Mouse (Mus musculus) right cerebral cortex, postnatal 4 days (tissue): Measurements from ENCODE around the gene Svep1.

Source experiments
- DNase-seq: peaks from one replicate; pipeline ENCODE4 v3.0.0-alpha.2; 2022

Gene Svep1

DNA sequence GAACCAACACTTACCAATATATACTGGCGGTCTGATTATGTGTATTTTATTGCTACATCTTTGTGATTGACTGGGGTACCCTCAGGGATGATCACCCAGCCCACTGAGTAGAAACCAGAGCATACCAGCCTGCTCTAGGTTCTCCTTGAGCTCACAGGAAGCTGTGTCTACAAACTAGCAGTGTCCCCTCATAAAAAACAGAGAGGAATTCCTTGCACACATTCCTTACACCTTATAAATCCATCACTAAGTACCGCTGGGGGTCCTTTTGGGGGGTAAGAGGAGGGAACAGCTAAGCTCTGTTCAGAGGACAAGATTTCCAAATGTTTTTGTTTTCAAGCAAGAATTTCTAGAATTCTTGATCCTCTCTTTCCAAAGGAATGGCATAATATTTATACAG is 36.7 kb downstream of the Svep1 start:
- DNase-seq = no peak

DNA sequence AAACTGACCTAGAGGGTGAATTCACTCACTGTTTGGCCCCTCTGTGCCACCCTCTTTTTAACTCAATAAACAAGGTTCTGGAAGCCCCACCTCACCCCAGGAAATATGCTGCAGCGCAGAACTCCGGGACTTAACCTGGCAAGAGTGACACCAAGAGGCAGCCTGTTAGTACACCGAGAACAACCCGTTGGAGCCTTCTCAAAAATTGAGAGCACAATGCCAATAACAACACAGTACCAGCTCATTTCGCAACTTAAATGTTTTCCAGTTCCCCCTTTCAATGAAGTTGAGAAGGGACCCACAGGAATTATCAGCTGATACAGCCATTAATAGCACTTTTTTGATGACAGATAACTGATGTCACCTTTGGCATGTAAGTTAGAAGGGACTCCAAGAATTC is 38.3 kb downstream of the Svep1 start:
- DNase-seq = no peak

DNA sequence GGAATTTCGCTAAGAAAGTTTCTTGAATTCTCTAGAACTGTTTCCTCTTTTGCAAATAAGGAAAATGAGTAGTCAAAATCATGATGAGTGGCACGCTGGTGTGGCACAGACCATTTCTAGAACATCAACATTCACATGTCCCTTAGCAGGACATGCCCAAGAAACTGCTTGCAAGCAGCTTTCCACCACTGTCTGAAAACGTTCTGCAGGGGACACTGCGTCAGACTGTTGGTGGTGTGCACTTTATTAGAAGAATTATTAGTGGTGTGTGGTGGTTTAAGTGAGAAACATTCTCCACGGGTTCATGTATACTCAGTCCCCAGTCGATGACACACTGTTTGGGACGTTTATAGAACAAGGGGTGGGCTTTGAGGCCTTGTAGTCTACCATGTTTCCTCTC is 40.9 kb downstream of the Svep1 start:
- no peak for DNase-seq

DNA sequence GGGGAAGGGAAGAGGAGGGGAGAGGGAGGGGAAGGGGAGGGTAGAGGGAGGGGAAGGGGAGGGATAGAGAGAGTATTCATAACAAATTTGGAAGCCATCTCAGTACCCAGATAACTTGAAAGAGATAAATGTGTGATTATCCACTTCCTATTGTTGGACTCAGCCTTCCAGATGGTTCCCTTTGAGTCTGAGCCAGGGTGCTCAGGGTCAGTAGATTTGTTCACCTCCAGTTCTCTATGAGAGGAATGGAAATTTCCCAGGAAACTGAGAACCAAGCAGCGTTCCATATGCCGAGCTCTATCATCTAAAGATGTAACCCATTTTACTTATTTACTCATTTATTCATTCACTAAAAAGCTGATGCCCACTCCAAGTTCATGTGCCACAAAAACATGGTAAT is 44.8 kb downstream of the Svep1 start:
- no peak for DNase-seq

DNA sequence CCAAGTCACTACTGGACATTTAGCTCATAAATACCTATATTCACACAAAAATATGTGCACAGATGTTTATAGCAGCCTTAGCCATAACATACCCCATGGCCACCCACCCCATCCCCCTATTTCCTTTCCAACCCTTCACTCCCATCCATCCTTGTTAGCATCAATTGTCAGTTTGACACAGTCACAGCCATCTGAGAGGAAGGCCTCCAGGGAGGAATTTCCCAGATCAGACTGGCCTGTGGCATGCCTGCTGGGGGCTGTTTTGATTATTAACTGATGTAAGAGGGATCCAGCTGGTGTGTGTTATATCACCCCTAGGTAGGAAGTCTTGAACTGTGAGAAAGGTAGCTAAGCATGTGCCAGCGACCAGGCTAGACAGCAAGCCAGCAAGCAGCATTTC is 47.1 kb downstream of the Svep1 start:
- DNase-seq = no peak

DNA sequence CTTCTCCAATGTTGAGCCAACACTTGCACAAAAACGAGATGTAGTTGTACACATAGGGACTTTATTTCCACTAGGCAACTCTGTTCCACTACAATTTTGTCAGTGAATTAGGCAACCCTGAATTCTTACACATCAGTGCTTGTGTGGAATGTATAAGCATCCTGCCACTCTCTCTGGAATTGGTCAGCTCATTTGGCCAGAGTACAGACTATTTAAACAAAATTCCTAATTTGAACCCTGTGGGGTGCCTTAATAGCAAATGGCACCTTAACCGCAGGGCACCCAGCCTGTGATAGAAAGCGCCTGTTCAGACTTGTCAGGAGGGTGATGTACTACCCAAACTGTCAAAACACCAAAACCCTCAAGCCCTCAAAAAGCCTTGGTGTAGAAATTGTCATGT is 56.4 kb downstream of the Svep1 start:
- DNase-seq = no peak

DNA sequence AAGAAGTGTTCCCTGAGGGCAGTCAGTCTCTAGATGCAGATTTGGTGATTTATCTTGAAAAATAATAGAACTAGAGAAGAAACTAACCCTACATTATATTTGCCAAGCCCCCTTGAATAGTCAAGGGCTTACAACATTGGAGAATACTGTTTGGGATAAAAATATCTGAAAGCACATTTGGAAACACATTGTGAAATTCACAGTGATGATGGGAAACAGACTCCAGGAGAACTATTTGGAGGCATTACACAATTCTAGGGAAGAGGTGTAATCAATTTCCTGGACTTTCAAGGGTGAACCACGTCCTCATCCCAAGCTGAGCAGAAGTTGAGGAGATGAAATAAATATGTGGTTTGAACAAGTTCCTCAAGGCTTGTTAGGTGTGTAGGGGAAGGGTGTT is 57.5 kb downstream of the Svep1 start:
- DNase-seq = no peak

DNA sequence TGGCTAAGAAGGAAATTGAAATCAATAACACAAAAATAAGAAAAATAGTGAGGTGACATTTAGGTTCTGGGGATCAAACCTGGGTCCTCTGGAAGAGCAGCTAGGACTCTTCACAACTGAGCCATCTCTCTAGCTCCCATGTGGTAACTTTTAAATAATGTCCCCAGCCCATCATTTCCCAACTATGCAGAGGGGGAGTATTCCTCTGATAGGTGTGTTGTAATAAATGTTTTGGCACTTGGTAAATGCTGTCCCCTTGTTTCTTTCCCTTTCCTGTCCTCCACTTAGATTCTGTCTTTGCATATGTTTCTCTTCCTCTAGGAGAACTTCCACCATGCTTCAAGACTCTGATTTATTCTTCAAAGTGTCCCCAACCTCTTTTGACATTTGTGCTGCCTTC is 58.1 kb downstream of the Svep1 start:
- no peak for DNase-seq

DNA sequence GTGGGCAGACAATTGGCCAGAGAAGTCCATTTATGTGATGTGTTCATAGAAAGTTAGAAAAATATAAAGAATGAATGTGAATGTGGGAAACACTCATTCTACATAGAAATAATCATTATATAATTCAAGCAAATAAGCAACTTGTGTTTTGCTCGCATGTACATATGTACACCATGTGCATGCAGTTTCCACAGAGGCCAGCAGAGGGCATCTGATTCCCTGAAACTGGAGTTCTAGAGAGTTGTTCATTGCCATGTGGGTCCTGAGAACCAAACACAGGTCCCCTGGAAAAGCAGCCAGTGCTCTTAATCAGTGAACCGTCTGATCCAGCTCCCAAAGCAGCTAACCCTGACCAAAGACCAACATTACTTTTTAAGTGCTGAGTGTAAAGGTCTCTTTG is 60.0 kb downstream of the Svep1 start:
- no peak for DNase-seq

DNA sequence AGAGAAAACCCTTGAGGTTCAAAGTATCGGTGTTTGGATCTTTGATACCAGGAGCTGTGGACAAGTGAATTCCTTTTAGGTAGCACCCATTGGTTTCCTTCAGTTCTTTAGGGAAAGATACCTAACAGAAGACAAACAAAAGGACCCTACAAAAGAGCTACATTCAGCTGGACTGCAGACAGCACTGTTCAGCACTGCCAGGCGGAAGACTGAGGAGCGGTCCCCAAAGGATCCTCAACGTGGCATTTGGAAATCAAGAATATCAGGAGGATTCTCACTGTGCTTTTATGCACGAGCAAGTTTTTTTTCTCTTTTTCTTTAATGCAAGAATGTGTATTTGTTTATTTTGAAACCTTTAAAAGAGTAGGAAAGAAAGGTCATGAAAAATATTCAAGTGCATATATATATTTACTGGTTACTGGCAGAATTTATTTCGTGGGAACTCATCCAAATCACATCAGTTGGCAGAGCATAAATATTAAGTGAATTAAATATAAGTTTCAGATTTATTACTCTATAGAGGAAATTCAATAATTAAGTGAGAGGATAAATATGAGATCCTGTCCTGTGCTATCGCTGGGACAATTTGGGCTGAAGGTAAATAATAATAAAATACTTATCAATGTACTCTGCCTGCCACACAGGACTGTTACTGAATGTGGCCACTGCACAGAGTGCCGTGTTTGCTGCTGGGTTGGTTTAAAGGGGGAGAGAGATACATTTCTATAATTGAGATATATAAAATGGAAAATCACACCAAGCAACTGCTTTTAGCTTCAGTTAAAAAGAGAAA is 66.7 kb downstream of the Svep1 start:
- no peak for DNase-seq

DNA sequence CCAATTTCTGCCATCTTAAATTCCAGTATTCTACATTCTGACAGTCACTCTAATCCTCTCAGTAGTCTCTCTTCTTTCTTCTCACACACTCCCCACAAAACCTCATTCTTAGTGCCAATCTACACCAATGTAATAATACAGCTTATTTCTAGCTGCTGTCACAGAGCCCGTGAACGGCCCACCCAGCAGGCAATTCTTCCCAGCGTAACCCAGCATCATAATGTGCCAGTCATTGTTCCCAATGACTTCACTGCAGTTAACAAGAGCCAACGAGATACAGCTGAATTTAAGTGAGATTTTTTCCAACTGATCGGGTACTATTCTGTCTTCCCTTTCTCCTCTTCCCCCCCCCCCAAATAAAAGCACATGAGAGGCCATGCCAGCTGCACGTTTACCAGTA is 67.4 kb downstream of the Svep1 start:
- DNase-seq = no peak

DNA sequence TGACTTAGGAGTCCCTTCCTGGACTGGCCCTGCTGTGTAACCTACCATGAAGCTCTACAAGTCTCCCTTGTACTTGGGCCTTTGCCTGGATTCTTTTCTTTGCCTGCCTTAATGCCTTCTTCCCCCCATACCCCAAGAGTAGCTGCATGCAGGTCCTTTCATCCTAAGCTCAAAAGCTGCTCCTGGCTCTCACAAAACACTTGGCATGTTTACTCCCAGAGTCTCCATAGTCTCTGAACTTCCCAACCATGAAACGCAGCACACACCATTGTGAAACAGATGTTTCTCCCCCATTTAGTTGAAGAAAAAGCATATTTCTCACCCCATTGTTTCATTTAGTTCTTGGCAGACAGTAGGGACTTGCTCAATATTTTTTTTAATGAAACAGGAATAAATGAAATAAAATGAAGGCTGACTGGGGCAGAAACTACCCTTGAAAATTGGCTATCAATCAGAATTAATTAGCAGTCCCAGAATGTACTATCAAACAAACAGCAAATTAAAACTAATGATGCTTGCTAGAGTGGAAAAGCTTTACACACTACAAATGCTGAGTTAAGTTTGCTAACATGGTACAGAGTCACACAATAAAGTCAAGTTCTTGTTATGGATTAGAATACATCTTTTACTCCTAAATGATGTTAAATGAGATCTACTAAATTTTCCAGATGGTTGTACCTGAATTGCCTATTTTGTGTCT is 72.9 kb downstream of the Svep1 start:
- no peak for DNase-seq

DNA sequence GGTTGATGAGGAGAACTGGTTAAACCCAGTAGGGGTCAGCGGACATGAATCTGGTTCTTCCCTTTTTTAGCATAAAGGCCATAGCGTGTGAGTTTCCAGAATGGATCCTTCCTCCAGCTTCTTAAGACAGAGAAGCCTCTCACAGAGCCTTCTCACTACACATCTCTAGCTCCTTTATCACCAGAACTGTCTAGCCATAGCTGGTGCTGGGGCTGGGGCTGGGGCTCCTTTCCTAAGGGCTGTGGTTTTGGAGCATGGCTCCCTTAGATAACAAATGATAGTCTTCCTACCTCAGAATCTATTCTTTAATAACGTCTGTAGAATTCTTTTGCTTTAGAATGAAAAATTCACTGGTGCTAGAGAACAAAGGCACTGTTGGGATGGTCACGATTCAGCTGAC is 76.8 kb downstream of the Svep1 start:
- DNase-seq = no peak

DNA sequence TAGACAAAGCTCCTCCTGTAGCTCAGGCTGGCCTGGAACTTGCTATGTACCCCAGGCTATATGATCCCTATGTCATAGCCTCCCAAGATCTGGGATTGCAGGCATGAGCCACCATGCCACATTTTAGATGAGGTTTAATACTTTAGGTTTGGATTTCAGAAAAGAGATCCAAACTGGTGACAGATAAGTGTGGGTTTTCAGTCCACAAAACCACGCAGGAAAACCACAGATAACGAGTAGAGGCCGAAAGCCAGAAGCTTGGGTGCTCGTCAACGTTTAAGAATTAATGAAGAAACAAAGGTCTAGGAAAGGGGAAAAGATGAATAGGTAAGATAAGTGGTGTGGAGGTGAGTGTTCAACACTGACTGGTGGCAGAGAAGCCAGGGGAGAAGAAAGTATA is 79.6 kb downstream of the Svep1 start:
- DNase-seq = no peak

DNA sequence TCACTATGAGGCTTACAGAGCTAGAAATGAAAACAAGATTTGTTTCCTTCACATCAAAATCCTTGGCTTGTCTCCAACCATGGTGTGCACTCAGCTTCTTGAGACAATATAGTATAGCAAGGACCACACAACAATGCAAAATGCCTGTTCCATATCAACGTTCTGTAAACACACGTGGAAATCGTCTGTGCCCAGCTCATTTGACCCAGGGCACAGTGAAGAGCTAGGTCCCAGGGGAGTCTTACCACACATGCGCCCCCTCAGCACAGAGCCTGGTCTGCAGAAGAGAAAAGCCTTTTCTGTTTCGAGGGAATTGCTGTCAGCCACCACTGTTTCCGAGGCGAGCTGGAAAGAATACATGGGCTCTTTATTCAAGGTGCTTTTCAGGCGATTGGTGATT is 91.2 kb downstream of the Svep1 start:
- peak; percentile 3 for DNase-seq

DNA sequence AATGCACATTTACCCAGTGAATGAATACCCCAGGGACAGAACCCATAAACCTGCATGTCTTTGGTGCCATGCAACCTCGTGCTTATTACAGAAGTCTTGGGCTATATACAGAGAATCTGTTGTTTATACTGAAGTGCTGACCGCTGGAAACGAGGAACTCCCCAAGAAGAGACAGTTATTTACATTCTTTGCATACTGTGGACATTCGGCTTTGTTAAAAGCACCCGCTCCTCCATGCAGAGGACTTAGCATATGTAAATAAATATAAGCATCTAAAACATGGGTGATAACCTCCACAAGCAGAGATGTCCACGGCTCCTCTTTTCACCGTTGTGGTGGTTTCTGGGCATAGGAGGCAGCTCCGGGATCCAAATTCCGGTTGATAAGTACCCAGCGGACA is 95.7 kb downstream of the Svep1 start:
- DNase-seq = no peak

DNA sequence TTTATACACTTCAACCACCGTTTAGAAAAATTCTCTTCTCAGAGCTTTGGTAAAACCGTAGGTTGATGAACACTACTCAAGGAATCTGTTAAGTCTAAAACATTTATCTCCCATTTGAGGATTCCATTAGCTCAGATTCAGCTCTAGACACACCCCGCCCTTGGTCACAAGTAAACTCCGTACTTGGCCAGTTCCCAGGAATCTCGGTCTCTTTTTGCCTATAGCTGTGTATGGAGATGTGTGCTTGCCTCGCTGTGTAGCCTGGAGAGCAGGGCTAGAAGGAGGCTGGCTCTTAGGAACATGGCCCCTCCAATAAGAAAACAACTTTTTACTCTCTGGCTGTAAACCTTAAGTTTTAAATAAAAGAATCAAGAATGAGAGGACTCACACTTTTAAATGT is 96.9 kb downstream of the Svep1 start:
- no peak for DNase-seq

DNA sequence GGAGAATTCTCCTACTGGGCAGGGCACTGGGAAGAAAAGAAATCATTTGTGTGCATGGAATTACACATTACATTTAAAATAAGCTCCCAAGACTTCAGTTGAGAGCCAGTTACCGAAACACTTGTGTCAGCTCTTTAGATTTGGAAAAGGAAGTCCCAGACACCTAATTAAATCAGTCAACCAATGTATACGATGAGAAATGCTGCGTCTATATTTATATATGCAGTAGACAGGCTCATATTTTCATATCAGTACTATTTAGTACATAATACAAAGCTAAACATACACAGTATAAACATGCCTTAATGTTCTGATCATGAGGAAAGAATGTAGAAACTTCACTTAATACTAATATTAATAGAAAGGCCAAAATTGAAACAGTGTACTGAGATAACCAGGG is 98.3 kb downstream of the Svep1 start:
- no peak for DNase-seq

DNA sequence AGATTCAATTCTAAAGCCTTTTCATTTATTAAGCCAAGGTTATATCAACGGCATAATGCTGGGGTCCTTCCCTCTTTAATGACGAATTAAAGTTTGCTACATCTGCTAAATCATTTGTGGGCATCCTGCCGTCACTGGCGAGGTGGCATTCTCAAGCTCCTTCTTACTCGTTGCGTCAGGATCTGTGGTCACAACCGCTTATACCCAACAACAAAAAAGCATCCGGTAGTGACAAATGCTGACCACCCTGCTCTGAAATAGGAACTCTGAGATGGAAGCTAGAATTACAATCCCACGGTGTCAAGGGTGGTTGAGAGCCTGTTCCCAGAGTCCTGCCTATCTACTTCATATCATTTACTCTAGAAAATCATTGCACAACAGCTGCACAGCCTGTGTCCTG is 108.9 kb downstream of the Svep1 start:
- no peak for DNase-seq

DNA sequence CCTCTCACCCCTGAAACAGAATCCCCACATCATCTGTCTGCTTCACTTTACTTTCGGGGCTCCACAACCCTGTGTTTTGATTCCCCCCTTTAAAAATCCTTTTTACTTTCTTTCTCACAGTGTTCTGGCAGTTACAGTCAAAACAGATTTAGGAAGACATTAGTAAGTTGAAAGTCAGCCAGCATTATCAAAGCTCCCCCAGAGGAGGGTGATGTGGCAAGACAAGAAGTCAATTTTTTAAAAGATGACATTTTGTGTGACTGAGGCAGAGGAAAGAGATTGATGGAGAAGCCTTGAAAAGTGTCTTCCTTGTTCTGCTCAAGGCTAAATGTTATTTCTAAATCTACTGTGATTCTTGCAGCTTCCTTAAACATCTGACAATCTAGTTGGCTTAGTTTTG is 119.9 kb downstream of the Svep1 start:
- DNase-seq = no peak

DNA sequence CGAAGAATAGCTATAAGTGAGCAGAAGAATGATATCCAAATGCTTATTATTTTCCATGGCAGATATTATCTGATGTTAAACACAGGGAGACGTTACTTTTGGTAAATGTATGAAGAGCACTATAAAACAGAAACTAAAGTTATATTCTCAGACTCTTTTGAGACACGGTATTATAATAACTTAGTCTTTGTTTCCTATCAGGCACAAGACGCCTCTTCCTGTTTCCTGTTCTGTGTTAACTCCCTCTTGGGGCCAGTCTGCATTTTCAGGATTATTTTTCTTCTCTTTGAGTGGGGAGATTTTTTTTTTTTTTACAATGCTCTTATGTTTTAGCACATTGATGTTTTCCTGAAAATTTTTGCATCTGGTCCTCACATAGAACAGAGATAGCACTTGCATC is 120.5 kb downstream of the Svep1 start:
- no peak for DNase-seq

DNA sequence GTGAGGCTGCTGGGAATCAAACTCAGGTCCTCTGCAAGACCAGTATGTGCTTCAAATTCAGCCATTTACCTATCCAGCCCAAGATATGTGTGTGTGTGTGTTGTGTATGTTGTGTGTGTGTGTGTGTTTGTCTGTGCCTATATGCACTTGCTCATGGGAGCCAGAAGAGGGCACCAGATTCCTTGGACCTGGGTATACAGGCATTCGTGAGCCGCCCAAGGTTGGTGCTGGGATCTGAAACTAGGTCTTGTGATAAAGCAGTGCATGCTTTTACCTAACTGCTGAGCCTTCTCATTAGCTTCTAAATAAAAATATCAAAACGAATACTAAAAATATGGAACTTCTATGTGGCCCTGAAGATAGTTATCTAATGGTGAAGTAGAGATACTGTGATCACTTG is 121.3 kb downstream of the Svep1 start:
- no peak for DNase-seq

DNA sequence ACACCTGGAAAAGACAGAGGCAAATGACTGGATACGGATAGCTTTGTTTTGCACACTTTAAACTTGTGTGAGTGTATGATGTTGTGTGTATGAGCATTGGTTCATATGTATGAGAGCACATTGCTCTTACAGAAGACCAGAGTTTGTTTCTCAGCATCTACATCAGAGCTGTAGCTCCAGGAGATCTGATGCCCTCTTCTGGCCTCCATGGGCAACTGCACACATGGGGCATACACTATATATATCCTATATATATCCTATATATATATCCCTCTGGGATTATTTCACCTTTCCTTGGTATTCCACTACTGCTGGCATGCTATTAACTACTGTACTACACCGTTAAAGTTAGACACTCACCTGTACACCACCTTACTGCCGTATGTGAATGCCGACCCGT is 122.5 kb downstream of the Svep1 start:
- DNase-seq = no peak

DNA sequence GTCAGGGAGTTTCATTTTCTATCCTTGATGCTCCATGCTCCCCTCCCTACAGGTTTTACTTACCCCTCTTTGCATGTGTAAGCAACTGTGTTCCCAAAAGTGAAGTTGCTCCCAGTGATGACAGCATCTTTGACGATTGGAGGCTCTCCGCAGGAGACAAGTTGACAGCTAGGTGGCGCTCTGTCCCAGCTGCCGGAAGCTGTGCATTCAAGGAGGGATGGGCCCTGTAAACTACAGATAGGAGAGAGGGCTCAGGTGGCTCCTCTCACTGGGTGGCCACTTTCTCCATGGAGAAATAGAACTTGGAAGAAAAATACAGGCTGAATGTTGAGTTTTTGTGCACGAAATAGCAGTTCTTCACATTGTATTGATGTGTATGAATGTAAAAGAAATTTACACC is 124.1 kb downstream of the Svep1 start:
- DNase-seq = peak; percentile 81

DNA sequence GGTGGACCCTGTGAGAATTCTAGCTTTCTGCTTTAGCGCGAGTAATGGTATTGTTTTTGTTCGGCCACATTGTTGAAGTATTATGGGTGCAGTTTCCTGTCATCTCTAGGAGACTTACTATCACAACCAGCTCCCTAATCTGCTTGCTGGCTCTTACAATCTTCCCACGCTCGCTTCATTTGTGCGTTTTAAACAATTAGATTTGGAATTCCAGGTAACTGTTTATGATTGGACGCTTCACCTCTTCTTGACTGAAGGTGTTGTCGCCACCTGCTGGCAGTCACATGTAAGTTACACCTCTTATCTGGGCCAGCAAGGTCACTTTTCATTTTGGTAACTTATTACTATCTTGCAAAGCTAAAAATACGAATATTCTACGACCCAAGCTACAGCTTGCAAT is 127.0 kb downstream of the Svep1 start:
- peak; percentile 68 for DNase-seq
